Mouse (Mus musculus): ENCODE results near the gene Rnf144a. TPM values are rescaled to one million over a fixed set of nuclear protein-coding genes. Genes with fewer than 3 reads are reported as not detected.
"Not testable (repeated sequence)": the region's sequence is repeated elsewhere in the genome, so short reads cannot be mapped to it uniquely, and the experiment has no call there.

The Rnf144a gene
- polyA plus RNA-seq, 1 experiment from 2014 or later = 19.2 TPM

DNA sequence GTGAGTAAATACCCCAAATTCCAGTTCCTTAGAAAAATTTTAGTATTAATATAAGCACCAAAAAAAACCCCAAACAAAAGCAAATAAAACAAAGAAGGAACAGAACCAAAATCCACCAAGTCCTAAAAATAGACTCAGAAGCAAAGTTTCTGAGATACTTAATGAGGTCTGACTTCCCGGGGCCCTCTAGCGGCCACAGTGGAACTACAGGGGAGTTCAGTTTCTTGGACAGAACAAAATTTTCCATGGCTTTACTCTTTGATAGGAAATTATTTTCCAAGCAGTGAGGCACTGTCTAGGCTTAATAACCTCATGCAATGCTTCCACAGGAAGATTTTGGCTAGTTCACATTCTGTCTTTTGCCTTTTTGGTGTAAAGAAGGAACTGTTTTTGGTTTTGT, 29.0 kb upstream of the Rnf144a start:
- DNase-seq (ENCODE audit: low spot score) (peak; percentile 84), ATAC-seq (ENCODE audit: low FRiP score) (no peak)
- Histone ChIP-seq H3K4me2 (replicated peaks) (no peak overlapping the region), H3K27ac (no peak overlapping the region), H3K9me3 (ENCODE audit: control insufficient read depth, low read length) (no peaks in the 10 kb centered on the region), H3K27me3 (ENCODE audit: control insufficient read depth, insufficient read depth, low read length) (no peaks in the 10 kb centered on the region), H3K9ac (no peak overlapping the region), H3K4me1 (replicated peaks; ENCODE audit: control insufficient read depth, insufficient read depth, low read length) (no peaks in the 10 kb centered on the region), H3K36me3 (replicated peaks; ENCODE audit: control insufficient read depth, insufficient read depth) (no peaks in the 10 kb centered on the region), H3K4me3 (replicated peaks; ENCODE audit: low read length) (no peak overlapping the region)
- WGBS = 4% methylated on average over 2 of the region's 2 CpGs

DNA sequence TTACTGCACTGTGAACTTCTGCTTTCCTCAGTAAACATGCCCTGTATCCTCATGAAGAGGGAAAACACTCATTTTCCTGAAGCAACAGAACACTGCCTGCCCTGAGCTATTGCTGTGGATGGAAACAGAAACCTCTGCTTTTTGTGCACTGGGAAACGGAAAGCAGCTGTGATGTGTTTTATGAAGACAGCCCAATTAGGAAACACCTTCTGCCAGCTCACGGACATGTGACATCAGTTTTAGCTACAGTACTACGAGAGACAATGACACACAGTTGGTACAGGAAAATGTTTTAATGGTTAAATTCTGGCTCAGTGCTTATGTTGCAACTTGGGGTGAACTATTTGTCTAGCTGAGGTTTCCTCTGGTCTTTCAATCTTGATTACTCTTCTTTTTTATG, 24.3 kb upstream of the Rnf144a start:
- no peak overlapping the region for H3K27ac ChIP-seq
- no peak overlapping the region for H3K9ac ChIP-seq
- no peaks in the 10 kb centered on the region for H3K4me1 ChIP-seq (replicated peaks; ENCODE audit: control insufficient read depth, insufficient read depth, low read length)
- H3K4me3 ChIP-seq (replicated peaks; ENCODE audit: low read length) = no peak overlapping the region
- no peak overlapping the region for H3K4me2 ChIP-seq (replicated peaks)
- no peak for ATAC-seq (ENCODE audit: low FRiP score)
- WGBS = 74% methylated on average over 3 of the region's 3 CpGs
- no peaks in the 10 kb centered on the region for H3K27me3 ChIP-seq (ENCODE audit: control insufficient read depth, insufficient read depth, low read length)
- no peak for DNase-seq (ENCODE audit: low spot score)
- H3K36me3 ChIP-seq (replicated peaks; ENCODE audit: control insufficient read depth, insufficient read depth) = no peaks in the 10 kb centered on the region
- H3K9me3 ChIP-seq (ENCODE audit: control insufficient read depth, low read length) = no peaks in the 10 kb centered on the region

DNA sequence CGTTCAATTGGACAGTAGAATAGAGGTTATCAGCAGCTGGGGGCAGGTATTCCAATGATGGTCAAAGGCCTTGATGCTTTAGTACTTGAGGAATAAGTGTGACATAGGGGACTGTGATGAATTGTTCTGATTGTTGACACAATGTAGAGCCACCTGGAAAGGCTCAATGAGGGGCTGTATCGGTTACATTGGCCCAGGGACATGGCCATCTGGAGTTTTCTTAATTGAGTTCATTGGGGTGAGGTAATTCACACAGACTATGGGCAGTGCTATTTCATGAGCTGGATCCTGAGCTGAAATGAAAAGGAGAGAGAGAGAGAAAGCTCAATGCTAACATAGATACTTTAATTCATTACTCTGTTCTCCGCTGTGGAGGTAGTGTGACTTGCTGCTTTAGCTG, 22.9 kb upstream of the Rnf144a start:
- H3K4me1 ChIP-seq (replicated peaks; ENCODE audit: control insufficient read depth, insufficient read depth, low read length) = no peaks in the 10 kb centered on the region
- H3K27ac ChIP-seq = no peak overlapping the region
- H3K9ac ChIP-seq = no peak overlapping the region
- H3K4me2 ChIP-seq (replicated peaks) = no peak overlapping the region
- no peaks in the 10 kb centered on the region for H3K9me3 ChIP-seq (ENCODE audit: control insufficient read depth, low read length)
- WGBS = 79% methylated on average over 3 of the region's 3 CpGs
- no peak for ATAC-seq (ENCODE audit: low FRiP score)
- H3K36me3 ChIP-seq (replicated peaks; ENCODE audit: control insufficient read depth, insufficient read depth) = no peaks in the 10 kb centered on the region
- no peak overlapping the region for H3K4me3 ChIP-seq (replicated peaks; ENCODE audit: low read length)
- no peak for DNase-seq (ENCODE audit: low spot score)
- H3K27me3 ChIP-seq (ENCODE audit: control insufficient read depth, insufficient read depth, low read length) = no peaks in the 10 kb centered on the region

DNA sequence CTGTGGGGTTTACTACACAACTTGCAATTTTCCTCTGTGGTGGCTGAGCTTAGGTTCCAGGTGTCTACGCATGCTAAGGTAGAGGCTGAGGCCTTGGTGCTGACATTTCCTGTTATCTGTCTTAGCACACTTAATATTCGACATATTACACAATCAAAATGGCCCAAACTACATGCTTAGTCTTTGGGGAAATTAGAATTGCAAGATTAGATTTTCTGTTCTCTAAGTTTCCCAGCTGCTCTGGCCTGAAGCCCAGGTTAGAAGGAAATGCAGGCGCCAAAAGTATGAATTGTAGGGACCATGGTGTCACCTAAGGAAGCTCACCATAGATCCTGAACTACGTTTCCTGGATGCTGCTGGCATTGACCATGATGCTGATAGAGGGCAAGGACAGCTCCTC, 21.3 kb upstream of the Rnf144a start:
- no peak for ATAC-seq (ENCODE audit: low FRiP score)

DNA sequence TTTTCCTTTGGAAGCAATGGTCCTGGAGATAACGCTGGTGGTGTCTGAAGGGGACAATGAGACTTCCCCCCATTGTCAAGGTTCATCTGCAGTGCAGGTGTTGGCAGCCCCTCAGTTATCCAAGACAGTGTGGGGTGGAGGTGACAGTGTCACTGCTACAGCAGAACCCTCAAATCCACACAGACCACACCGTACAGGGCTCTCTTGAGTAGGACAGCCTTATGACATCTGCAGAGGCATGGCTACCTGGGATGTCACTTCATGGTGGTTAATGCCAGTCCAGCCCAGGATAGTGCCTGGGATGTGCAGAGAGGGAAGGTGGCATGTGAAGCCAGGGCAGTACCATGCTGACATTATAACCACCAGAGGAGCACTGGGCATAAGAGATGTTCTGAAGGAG, 13.7 kb upstream of the Rnf144a start:
- not testable (repeated sequence) for H3K27ac ChIP-seq; H3K27me3 ChIP-seq (ENCODE audit: control insufficient read depth, insufficient read depth, low read length); H3K9me3 ChIP-seq (ENCODE audit: control insufficient read depth, low read length); ATAC-seq (ENCODE audit: low FRiP score); H3K4me3 ChIP-seq (replicated peaks; ENCODE audit: low read length); DNase-seq (ENCODE audit: low spot score); H3K36me3 ChIP-seq (replicated peaks; ENCODE audit: control insufficient read depth, insufficient read depth); H3K9ac ChIP-seq; H3K4me2 ChIP-seq (replicated peaks); H3K4me1 ChIP-seq (replicated peaks; ENCODE audit: control insufficient read depth, insufficient read depth, low read length)
- WGBS = 90% methylated on average over 2 of the region's 2 CpGs

More for the DNA sequence above, 21.3 kb upstream of the Rnf144a start:
- no peaks in the 10 kb centered on the region for H3K4me1 ChIP-seq (replicated peaks; ENCODE audit: control insufficient read depth, insufficient read depth, low read length)
- no peak overlapping the region for H3K9ac ChIP-seq
- no peak overlapping the region for H3K27ac ChIP-seq
- no peaks in the 10 kb centered on the region for H3K36me3 ChIP-seq (replicated peaks; ENCODE audit: control insufficient read depth, insufficient read depth)
- H3K4me3 ChIP-seq (replicated peaks; ENCODE audit: low read length) = no peak overlapping the region
- whole genome bisulfite sequencing = 85% methylated on average over 4 of the region's 4 CpGs
- H3K9me3 ChIP-seq (ENCODE audit: control insufficient read depth, low read length) = no peaks in the 10 kb centered on the region
- DNase-seq (ENCODE audit: low spot score) = no peak
- no peak overlapping the region for H3K4me2 ChIP-seq (replicated peaks)
- no peaks in the 10 kb centered on the region for H3K27me3 ChIP-seq (ENCODE audit: control insufficient read depth, insufficient read depth, low read length)

DNA sequence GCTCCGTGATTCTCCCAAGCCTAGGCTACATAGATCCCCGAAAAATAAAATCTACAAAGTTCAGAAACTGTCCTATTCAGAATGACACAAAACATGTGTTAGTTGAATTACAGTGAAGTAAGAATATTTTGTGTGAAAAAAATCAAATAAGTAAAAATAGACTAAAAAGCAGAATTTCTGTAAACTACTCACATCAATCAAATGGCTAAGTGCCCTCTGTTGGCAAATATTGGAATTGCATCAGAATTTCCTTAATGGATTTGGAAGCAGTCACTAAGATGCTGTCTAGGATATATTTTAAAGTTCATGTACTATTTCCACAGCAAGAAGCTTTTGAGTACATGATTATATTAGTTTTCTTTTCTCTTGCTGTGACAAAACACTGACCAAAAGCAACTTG, 9.8 kb upstream of the Rnf144a start:
- no peaks in the 10 kb centered on the region for H3K9me3 ChIP-seq (ENCODE audit: control insufficient read depth, low read length)
- no peak overlapping the region for H3K4me3 ChIP-seq (replicated peaks; ENCODE audit: low read length)
- H3K27ac ChIP-seq = no peak overlapping the region
- no peaks in the 10 kb centered on the region for H3K4me1 ChIP-seq (replicated peaks; ENCODE audit: control insufficient read depth, insufficient read depth, low read length)
- peak; percentile 82 for DNase-seq (ENCODE audit: low spot score)
- no peaks in the 10 kb centered on the region for H3K27me3 ChIP-seq (ENCODE audit: control insufficient read depth, insufficient read depth, low read length)
- no peak overlapping the region for H3K4me2 ChIP-seq (replicated peaks)
- H3K9ac ChIP-seq = no peak overlapping the region
- WGBS = 96% methylated on average over 2 of the region's 2 CpGs
- ATAC-seq (ENCODE audit: low FRiP score) = no peak
- no peaks in the 10 kb centered on the region for H3K36me3 ChIP-seq (replicated peaks; ENCODE audit: control insufficient read depth, insufficient read depth)

DNA sequence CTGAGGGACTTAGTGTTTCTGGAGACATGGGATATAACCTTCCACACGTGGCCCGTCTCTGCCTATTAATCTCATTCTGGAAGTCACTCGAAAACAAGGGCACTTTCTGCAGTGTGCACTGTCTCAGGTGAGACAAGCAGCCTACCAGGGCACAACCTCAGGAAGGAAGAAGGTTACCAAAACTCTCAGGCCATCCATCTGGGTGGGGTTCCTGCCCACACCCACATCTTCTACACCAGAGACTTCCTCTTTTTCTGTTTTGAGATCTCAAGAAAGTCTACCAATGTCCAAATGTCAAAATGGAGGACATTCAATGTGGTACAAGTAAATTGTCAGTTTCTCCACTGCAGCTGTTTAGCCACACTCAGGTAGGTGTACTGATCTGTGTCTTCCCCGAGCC, 3.3 kb upstream of the Rnf144a start:
- Histone ChIP-seq H3K27me3 (ENCODE audit: control insufficient read depth, insufficient read depth, low read length) (no peaks in the 10 kb centered on the region), H3K4me2 (replicated peaks) (no peak overlapping the region), H3K9me3 (ENCODE audit: control insufficient read depth, low read length) (no peaks in the 10 kb centered on the region), H3K4me1 (replicated peaks; ENCODE audit: control insufficient read depth, insufficient read depth, low read length) (peaks cover 8% of the 10 kb centered on the region), H3K36me3 (replicated peaks; ENCODE audit: control insufficient read depth, insufficient read depth) (no peaks in the 10 kb centered on the region), H3K9ac (no peak overlapping the region), H3K4me3 (replicated peaks; ENCODE audit: low read length) (no peak overlapping the region), H3K27ac (no peak overlapping the region)
- DNase-seq (ENCODE audit: low spot score) (no peak), ATAC-seq (ENCODE audit: low FRiP score) (no peak)
- 79% methylated on average over 4 of the region's 4 CpGs for WGBS

DNA sequence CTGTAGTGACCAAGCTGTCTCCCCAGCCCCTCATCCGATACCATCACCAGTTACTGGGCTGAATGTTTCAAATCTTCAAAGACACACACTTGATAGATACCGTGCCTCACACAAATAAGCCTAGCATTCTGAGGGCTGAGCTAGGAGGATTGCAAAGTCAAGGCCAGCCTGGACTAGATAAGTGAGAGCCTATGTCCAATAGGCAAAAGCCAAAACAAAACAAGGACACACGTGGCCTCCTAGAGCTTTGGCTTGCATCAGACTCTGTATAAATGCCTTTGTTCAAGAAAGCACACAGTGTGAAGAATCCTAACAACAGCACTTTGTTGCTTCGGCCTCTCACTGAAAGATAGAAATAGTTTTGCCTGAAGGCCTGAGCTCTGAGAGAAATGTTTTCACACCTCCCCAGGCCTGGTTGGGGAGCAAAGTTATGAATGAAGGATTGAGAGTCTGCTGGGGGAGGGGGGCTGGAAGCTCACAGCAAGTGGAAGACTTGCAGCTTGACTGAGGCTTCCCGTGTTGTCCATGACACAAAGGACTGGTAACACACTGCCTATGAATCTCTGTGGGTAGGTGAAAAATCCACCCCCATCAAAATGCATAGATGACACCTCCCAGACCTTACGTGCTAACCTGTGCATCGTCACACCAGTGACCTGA, 1.7 kb upstream of the Rnf144a start:
- Histone ChIP-seq H3K36me3 (replicated peaks; ENCODE audit: control insufficient read depth, insufficient read depth) (no peaks in the 10 kb centered on the region), H3K4me1 (replicated peaks; ENCODE audit: control insufficient read depth, insufficient read depth, low read length) (peaks cover 24% of the 10 kb centered on the region), H3K4me2 (replicated peaks) (no peak overlapping the region), H3K27ac (no peak overlapping the region), H3K9me3 (ENCODE audit: control insufficient read depth, low read length) (no peaks in the 10 kb centered on the region), H3K27me3 (ENCODE audit: control insufficient read depth, insufficient read depth, low read length) (no peaks in the 10 kb centered on the region), H3K4me3 (replicated peaks; ENCODE audit: low read length) (no peak overlapping the region), H3K9ac (no peak overlapping the region)
- no peak for ATAC-seq (ENCODE audit: low FRiP score)
- no peak for DNase-seq (ENCODE audit: low spot score)
- WGBS = 74% methylated on average over 7 of the region's 7 CpGs

DNA sequence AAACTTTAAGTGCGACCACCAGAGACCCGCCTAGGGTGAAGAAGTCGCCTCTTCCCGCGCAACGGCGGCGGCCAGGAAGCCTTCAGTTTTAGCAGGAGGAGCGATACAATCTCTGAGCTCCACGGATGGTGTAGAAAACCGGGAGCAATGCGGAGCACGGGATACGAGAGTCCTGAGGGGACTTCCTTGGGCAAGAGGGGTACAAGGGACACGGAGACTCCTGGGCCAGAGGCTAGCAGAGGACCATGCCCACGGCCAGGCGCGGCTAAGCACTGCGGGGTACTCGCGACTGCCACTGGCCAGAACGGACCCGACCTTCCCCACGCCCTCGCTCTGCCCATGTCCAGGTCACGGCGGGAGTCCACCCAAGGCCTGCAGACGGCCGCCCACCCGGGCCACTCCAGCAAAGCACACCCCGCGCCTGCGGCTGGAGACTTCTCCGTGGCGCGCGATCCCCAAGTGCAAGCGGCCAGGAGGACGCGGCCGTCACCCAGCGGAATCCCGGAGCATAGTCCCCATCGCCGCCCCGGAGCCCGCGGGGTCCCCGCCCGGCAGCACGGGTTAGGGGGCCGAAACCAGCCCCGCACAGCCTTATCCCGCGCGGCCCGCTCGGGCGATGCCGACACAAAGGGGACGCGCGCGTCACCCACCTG, 477 bp downstream of the Rnf144a start:
- H3K4me2 ChIP-seq (replicated peaks) = peak overlapping the region; percentile 81

More for the DNA sequence above, 477 bp downstream of the Rnf144a start:
- H3K4me1 ChIP-seq (replicated peaks; ENCODE audit: control insufficient read depth, insufficient read depth, low read length) = peaks cover 32% of the 10 kb centered on the region
- H3K4me3 ChIP-seq (replicated peaks; ENCODE audit: low read length) = peak overlapping the region; percentile 89
- 0% methylated on average over 61 of the region's 64 CpGs for WGBS
- DNase-seq (ENCODE audit: low spot score) (peak; percentile 53), ATAC-seq (ENCODE audit: low FRiP score) (peak; percentile 83)
- no peaks in the 10 kb centered on the region for H3K27me3 ChIP-seq (ENCODE audit: control insufficient read depth, insufficient read depth, low read length)
- peak overlapping the region; percentile 86 for H3K27ac ChIP-seq
- peak overlapping the region; percentile 98 for H3K9ac ChIP-seq
- no peaks in the 10 kb centered on the region for H3K36me3 ChIP-seq (replicated peaks; ENCODE audit: control insufficient read depth, insufficient read depth)
- no peaks in the 10 kb centered on the region for H3K9me3 ChIP-seq (ENCODE audit: control insufficient read depth, low read length)
